Mouse (Mus musculus): ENCODE data around the gene Plscr2. TPM values are rescaled to one million over a fixed set of nuclear protein-coding genes. Genes with fewer than 3 reads are reported as not detected.

Plscr2 gene
- polyA plus RNA-seq (2015; fragmentation: Nextera tagmentation; extraction: Ambion mirVana), result 29.0 and 29.2 TPM in 2 replicates

GRCm38 (mm10) chr9:92275486-92276207, at the start of gene Plscr2:
Plscr2 (plus strand) TSS chr9:92275602.
- no peak within 1 kb of the TSS for H3K9ac ChIP-seq
- peak; percentile 63 for ATAC-seq (replicated peaks; ENCODE audit: low FRiP score)
- H3K4me2 ChIP-seq, result peak within 1 kb of the TSS; percentile 40

DNA sequence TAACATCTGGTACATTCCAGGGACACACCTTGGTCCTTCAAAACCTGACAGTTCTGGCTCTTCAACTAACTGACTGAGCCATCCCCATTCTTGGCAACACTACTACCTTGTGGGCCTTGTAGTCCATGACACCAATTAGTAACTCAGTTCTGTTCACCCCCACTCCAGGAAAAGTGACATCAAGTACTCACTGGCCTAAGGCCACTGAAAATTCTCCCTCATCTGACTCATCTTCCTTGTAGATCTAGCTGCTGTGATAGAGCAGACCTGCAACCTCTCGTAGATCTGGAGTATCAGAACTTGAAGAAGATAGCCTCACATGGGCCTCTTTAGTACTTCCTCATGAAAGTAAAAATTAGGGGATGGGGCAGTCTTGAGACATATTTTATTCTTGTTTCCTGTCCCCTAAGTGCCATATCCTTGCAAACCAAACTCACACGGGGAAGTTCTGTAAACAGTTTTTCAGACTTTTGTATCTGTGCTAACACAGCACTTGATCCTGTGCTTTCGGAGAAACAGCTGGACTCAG, 49.2 kb upstream of the Plscr2 start:
- Histone ChIP-seq H3K27ac (no peak overlapping the region), H3K36me3 (no peaks in the 10 kb centered on the region), H3K4me2 (no peak overlapping the region), H3K9me3 (replicated peaks) (no peaks in the 10 kb centered on the region), H3K4me3 (replicated peaks) (no peak overlapping the region), H3K4me1 (no peaks in the 10 kb centered on the region), H3K9ac (no peak overlapping the region), H3K27me3 (no peaks in the 10 kb centered on the region)
- WGBS, result 75% methylated on average over 3 of the region's 3 CpGs
- ATAC-seq (replicated peaks; ENCODE audit: low FRiP score), result no peak

More at GRCm38 (mm10) chr9:92275486-92276207, at the start of gene Plscr2:
- Histone ChIP-seq H3K27me3 (no peaks in the 10 kb centered on the region), H3K4me3 (replicated peaks) (peak within 1 kb of the TSS; percentile 18), H3K9me3 (replicated peaks) (no peaks in the 10 kb centered on the region), H3K27ac (peak within 1 kb of the TSS; percentile 90), H3K4me1 (peaks cover 50% of the 10 kb centered on the region), H3K36me3 (peaks cover 13% of the 10 kb centered on the region)
- WGBS, result 49% methylated on average over 9 of the region's 9 CpGs

DNA sequence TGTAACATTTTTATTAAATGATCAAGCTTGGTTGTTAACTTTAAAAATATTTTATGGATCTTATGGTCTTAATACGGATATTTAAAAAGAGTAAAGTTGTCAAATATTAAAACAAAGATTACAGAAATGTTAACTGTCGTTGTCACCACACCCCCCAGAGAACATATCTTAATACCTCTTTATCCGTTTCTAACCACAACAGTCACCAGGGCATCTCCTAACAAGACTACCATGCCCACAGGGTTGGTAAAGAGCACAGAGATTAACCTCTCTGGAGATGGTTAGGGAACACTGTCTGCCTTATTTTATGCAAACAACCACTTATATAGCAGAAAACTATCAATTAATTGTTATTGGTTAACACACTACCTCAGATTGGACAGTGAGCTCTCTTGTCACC, 48.6 kb upstream of the Plscr2 start:
- no peak for ATAC-seq (replicated peaks; ENCODE audit: low FRiP score)
- Histone ChIP-seq H3K27me3 (no peaks in the 10 kb centered on the region), H3K4me1 (no peaks in the 10 kb centered on the region), H3K9ac (no peak overlapping the region), H3K36me3 (no peaks in the 10 kb centered on the region), H3K4me3 (replicated peaks) (no peak overlapping the region), H3K27ac (no peak overlapping the region), H3K4me2 (no peak overlapping the region), H3K9me3 (replicated peaks) (no peaks in the 10 kb centered on the region)
- 86% methylated on average over 3 of the region's 3 CpGs for WGBS

- 67% methylated on average over 16 of the region's 16 CpGs for WGBS
- H3K9ac ChIP-seq, result no peak overlapping the region
Measured at GRCm38 (mm10) chr9:92228867-92229832, 46.3 kb upstream of the Plscr2 start.

DNA sequence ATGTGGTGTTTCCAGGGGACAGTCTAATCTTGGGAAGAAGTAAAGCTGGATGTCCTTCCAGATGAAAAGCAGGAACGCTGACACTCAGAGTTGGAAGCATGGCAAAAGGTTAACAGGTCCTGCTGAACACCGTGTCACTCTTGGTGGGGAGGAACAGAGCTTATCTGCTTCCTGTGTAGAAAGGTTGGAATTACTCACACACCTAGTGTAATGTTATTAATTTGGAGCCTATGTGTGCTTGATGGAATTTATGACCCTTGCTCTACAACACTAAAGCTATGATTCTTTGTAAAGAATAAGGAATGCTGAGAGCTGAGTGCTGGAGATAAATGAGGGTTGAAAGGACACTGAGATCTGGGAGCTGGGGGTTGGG, 45.6 kb upstream of the Plscr2 start:
- no peaks in the 10 kb centered on the region for H3K9me3 ChIP-seq (replicated peaks)
- no peak overlapping the region for H3K4me2 ChIP-seq
- no peaks in the 10 kb centered on the region for H3K27me3 ChIP-seq
- H3K4me1 ChIP-seq, result no peaks in the 10 kb centered on the region
- 27% methylated on average over 2 of the region's 2 CpGs for WGBS
- H3K9ac ChIP-seq, result no peak overlapping the region
- no peaks in the 10 kb centered on the region for H3K36me3 ChIP-seq
- no peak overlapping the region for H3K4me3 ChIP-seq (replicated peaks)
- no peak overlapping the region for H3K27ac ChIP-seq
- ATAC-seq (replicated peaks; ENCODE audit: low FRiP score), result 0 out of 2 replicates have a peak, but pooled peaks have one; percentile 40

More at GRCm38 (mm10) chr9:92228867-92229832, 46.3 kb upstream of the Plscr2 start:
- H3K4me3 ChIP-seq (replicated peaks), result no peak overlapping the region
- no peak overlapping the region for H3K4me2 ChIP-seq
- no peaks in the 10 kb centered on the region for H3K4me1 ChIP-seq
- H3K27ac ChIP-seq, result no peak overlapping the region
- H3K9me3 ChIP-seq (replicated peaks), result no peaks in the 10 kb centered on the region
- no peak for ATAC-seq (replicated peaks; ENCODE audit: low FRiP score)
- H3K27me3 ChIP-seq, result no peaks in the 10 kb centered on the region
- H3K36me3 ChIP-seq, result no peaks in the 10 kb centered on the region

- Histone ChIP-seq H3K36me3 (no peaks in the 10 kb centered on the region), H3K27ac (no peak overlapping the region), H3K4me1 (no peaks in the 10 kb centered on the region), H3K4me3 (replicated peaks) (no peak overlapping the region), H3K9me3 (replicated peaks) (no peaks in the 10 kb centered on the region), H3K27me3 (no peaks in the 10 kb centered on the region), H3K9ac (no peak overlapping the region), H3K4me2 (no peak overlapping the region)
- ATAC-seq (replicated peaks; ENCODE audit: low FRiP score), result no peak
- 87% methylated on average over 11 of the region's 11 CpGs for WGBS
Measured at GRCm38 (mm10) chr9:92234901-92235458, 40.4 kb upstream of the Plscr2 start.

DNA sequence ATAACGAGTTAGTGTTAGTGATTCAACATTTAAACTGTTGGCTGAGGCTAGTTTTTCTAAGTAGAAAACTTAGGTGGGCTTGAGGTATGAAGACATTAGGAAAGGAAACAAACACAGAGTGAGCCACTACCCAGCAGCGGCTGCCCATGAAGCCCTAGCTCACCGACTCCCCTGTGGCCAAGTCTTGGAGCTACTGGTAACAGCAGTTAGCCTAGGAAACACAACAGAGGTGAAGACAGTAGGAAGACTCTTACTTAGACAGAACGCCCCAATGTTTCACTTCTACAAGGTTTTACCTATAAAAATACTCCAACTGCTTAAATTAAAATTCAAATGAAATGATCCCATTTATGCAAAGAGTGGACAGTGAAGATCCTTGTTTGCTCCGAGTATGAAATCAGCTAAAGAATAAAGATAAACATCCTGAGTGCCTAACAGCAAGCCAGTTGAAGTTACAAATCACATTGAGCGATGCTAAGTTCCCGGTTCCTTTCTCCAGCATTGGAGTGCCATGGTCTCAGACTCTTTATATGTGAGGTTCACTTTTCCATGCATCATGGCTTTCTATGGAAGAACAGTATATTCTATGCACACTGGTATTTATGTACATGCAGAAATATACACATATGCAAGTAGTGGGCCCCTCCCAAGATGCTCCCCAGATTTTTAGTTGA, 26.5 kb upstream of the Plscr2 start:
- Histone ChIP-seq H3K9me3 (replicated peaks) (no peaks in the 10 kb centered on the region), H3K9ac (no peak overlapping the region), H3K4me3 (replicated peaks) (0 out of 2 replicates have a peak overlapping the region, but pooled peaks have one; percentile 69), H3K4me1 (peaks cover 10% of the 10 kb centered on the region), H3K27me3 (no peaks in the 10 kb centered on the region), H3K36me3 (no peaks in the 10 kb centered on the region), H3K4me2 (peak overlapping the region; percentile 72), H3K27ac (no peak overlapping the region)
- no peak for ATAC-seq (replicated peaks; ENCODE audit: low FRiP score)
- 83% methylated on average over 7 of the region's 7 CpGs for WGBS

DNA sequence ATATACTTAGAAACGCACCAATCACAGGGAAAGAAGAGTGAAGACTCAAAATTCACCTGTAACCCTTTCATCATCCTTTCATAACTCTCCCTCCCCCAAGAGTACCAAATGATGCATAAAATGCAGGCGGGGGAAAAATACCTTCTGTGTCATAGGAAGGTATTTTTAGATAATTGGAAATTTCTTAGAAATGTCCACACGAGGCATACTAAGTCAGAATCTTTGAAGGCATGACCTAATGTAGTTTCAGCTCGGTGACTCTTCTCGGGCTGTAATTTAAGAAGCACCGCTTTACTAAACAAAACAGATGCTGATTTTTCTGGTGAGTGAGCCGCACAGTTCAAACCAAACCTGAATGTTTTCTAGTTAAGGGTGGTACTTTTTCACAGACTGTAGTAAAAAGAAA, 26.0 kb upstream of the Plscr2 start, which contains the start of gene Plscr1:
Gene Plscr1, plus strand, starts transcription at position 304 of the 406 bp plus-strand sequence.
- 20% methylated on average over 7 of the region's 7 CpGs for WGBS
- no peaks in the 10 kb centered on the region for H3K27me3 ChIP-seq
- H3K36me3 ChIP-seq, result no peaks in the 10 kb centered on the region
- H3K9ac ChIP-seq, result peak within 1 kb of the TSS; percentile 72
- H3K4me2 ChIP-seq, result peak within 1 kb of the TSS; percentile 72
- no peaks in the 10 kb centered on the region for H3K9me3 ChIP-seq (replicated peaks)
- H3K4me1 ChIP-seq, result peaks cover 10% of the 10 kb centered on the region
- H3K4me3 ChIP-seq (replicated peaks), result peak within 1 kb of the TSS; percentile 69
- no peak for ATAC-seq (replicated peaks; ENCODE audit: low FRiP score)
- H3K27ac ChIP-seq, result peak within 1 kb of the TSS; percentile 99

DNA sequence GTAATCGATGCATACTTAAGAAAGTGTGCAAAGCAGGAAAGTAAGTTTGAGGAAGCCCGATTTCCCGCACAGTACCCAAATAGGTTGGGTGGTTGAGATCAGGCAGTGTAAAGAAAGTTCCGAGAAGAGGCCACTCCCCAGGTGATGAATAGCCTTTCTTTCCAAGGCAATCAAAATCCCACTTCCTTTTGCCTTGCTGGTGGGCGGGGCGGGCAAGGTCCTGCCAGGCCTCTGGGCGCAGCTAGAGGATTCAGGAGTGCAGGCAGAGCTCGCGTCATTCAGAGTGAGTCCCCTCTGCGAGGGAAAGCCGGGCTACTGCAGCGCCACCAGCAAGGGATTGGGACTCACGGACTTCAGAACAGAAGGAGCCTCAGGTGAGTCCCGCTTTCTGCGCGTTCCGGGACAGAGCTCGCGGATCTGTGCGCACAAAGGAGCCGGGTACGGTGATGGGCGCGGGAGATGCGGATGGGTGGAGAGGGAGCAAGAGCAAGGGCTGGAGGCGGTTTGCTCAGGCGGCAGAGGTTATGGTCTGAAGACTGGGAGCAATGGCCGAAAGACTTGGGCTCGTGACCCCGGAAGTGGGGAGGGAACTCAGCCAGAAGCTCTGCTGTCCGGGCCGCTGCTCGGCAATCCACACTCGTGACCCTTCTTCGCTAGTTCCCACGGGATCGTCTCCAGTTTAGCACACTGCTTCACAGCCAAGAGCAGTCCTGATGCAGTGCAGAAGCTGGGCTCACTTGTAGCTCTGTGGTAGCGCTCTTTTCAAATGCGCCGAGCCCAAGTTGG, 25.2 kb upstream of the Plscr2 start:
- WGBS, result under 1% methylated on average over 40 of the region's 40 CpGs
- no peaks in the 10 kb centered on the region for H3K36me3 ChIP-seq
- H3K9me3 ChIP-seq (replicated peaks), result no peaks in the 10 kb centered on the region
- peak overlapping the region; percentile 72 for H3K9ac ChIP-seq
- H3K4me3 ChIP-seq (replicated peaks), result peak overlapping the region; percentile 69
- ATAC-seq (replicated peaks; ENCODE audit: low FRiP score), result peak; percentile 98
- peak overlapping the region; percentile 72 for H3K4me2 ChIP-seq
- peaks cover 10% of the 10 kb centered on the region for H3K4me1 ChIP-seq
- no peaks in the 10 kb centered on the region for H3K27me3 ChIP-seq
- peak overlapping the region; percentile 99 for H3K27ac ChIP-seq

DNA sequence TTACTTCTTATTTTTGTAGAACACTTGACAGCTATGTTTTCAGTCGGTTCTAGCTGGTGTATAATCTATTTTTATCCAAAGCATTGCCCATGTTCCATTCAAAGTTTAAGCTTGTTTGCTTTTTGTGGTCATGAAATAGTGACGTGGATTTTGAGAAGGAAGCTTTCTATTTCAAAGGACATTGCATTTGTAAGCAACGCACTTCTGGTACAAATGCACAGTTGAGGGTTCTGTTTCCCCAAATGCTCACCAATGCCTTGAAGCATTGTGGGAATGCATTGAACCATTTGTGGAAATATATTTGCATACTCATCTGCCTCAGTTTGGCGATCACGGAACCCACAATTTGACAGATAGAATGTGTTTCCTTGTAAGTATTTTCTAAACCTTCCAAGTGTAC, 22.7 kb upstream of the Plscr2 start:
- no peak overlapping the region for H3K27ac ChIP-seq
- no peaks in the 10 kb centered on the region for H3K9me3 ChIP-seq (replicated peaks)
- no peaks in the 10 kb centered on the region for H3K36me3 ChIP-seq
- no peaks in the 10 kb centered on the region for H3K27me3 ChIP-seq
- H3K4me1 ChIP-seq, result peaks cover 10% of the 10 kb centered on the region
- ATAC-seq (replicated peaks; ENCODE audit: low FRiP score), result no peak
- H3K4me3 ChIP-seq (replicated peaks), result no peak overlapping the region
- no peak overlapping the region for H3K4me2 ChIP-seq
- H3K9ac ChIP-seq, result no peak overlapping the region
- 79% methylated on average over 5 of the region's 5 CpGs for WGBS

Data from kidney, embryonic 15.5 days (tissue).